Mouse (Mus musculus) heart, adult 2 months (tissue): ENCODE results near the gene Lpgat1. TPM values are rescaled to one million over a fixed set of nuclear protein-coding genes. Genes with fewer than 3 reads are reported as not detected.

Source experiments
- DNase-seq, 2 experiments: peaks; one replicate each; pipeline ENCODE4 v3.0.0; 2021
- H3K27ac ChIP-seq: fragments of 200-600 bp; 2 replicates; pipeline ENCODE4 v1.8.1; 2022
- H3K27me3 ChIP-seq: fragments of 200-500 bp; 2 replicates; pipeline ENCODE4 v1.6.1; 2012; ENCODE audit warnings: mild to moderate bottlenecking, low read length, inconsistent platforms, mixed read lengths; ENCODE audit not compliant: control insufficient read depth, insufficient read depth
- H3K36me3 ChIP-seq: fragments of 200-500 bp; 2 replicates; pipeline ENCODE4 v1.6.1; 2012; ENCODE audit warnings: low read length, inconsistent platforms; ENCODE audit not compliant: control insufficient read depth, insufficient read depth
- H3K4me1 ChIP-seq: fragments of 200-500 bp; 2 replicates; pipeline ENCODE4 v1.6.1; 2011; ENCODE audit warnings: low read length; ENCODE audit not compliant: control insufficient read depth, insufficient read depth
- H3K4me3 ChIP-seq: fragments of 200-600 bp; 2 replicates; pipeline ENCODE4 v1.8.1; 2022
- H3K79me2 ChIP-seq: fragments of 200-500 bp; replicated peaks from 2 replicates; pipeline ENCODE4 v1.6.1; 2012; ENCODE audit warnings: mild to moderate bottlenecking, inconsistent platforms, low read length, moderate library complexity, mixed read lengths; ENCODE audit not compliant: control insufficient read depth, insufficient read depth
- H3K9ac ChIP-seq: fragments of 200-500 bp; 2 replicates; pipeline ENCODE4 v1.6.1; 2012; ENCODE audit warnings: low read depth, mild to moderate bottlenecking, control low read depth, inconsistent platforms, low read length, mixed read lengths
- CTCF ChIP-seq: fragments of 200-600 bp; IDR thresholded peaks from 2 replicates; pipeline ENCODE4 v1.8.1; 2022; ENCODE audit warnings: antibody characterized with exemption, mild to moderate bottlenecking, moderate library complexity
- EP300 ChIP-seq: fragments of 200-500 bp; IDR thresholded peaks from 2 replicates; pipeline ENCODE4 v1.6.1; 2011; ENCODE audit warnings: low read depth, low read length, control low read depth; ENCODE audit not compliant: insufficient read depth
- POLR2A ChIP-seq: fragments of 200-500 bp; IDR thresholded peaks from 2 replicates; pipeline ENCODE4 v1.6.1; 2011; ENCODE audit warnings: mild to moderate bottlenecking, low read depth, low read length, control low read depth; ENCODE audit not compliant: insufficient read depth
- WGBS: fragments of 180-500 bp; shearing (Covaris S2); methylation state at CpG from one replicate; pipeline ENCODE4 v1.1.7; 2018; 5-methylcytosine and 5-hydroxymethylcytosine counted together
- intact Hi-C: fragments of 180-260 bp; cut with DNase I; formaldehyde crosslinking; loops from one replicate; pipeline ENCODE4 v1.15.1; 2025
- polyA plus RNA-seq: library from polyadenylated mRNA; depleted of rRNA; stranded (reverse); fragments of >200 nt; gene quantifications from 2 replicates; pipeline ENCODE4 v1.2.3, GENCODE M21; 2012
- total RNA-seq, 2 experiments: library from RNA; stranded (reverse); gene quantifications; 2 replicates each; pipeline ENCODE4 v1.2.3; 2021

Gene Lpgat1
- total and polyA plus RNA-seq, 3 experiments = 16.8 to 119 (median 99.1) TPM

DNA sequence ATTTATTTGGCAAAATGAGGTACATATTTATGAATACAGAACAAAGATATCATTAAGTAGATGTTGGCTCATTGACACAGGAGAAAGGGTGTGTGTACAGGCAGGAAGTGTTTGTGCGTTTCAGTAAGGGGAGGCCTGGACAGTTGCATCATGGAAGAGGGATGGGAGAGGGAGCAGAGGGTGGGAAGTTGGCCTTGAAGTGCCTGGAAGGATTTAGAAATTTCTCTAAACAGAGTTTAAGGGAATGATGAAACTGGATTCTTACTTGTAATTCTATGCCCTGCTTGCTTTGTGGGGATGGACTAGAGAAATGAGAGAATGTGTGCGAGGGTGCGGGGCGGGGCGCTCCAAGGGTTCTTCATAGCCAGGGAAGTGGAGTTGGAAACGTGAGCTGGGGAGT, 20.2 kb downstream of the Lpgat1 start:
- H3K4me3 ChIP-seq = no peak overlapping the region
- no peaks in the 10 kb centered on the region for H3K27me3 ChIP-seq
- intact Hi-C loops = no loop called here
- peaks cover 6% of the 10 kb centered on the region; the same call in 1 of the 2 replicates for H3K36me3 ChIP-seq
- H3K9ac ChIP-seq = no peak overlapping the region
- 77% methylated on average over 6 of the region's 6 CpGs for WGBS
- no peaks in the 10 kb centered on the region for H3K79me2 ChIP-seq
- H3K27ac ChIP-seq = no peak overlapping the region
- peaks cover 3% of the 10 kb centered on the region for H3K4me1 ChIP-seq
- TF ChIP-seq EP300 (no peak), CTCF (no peak), POLR2A (no peak)
- DNase-seq = no peak

DNA sequence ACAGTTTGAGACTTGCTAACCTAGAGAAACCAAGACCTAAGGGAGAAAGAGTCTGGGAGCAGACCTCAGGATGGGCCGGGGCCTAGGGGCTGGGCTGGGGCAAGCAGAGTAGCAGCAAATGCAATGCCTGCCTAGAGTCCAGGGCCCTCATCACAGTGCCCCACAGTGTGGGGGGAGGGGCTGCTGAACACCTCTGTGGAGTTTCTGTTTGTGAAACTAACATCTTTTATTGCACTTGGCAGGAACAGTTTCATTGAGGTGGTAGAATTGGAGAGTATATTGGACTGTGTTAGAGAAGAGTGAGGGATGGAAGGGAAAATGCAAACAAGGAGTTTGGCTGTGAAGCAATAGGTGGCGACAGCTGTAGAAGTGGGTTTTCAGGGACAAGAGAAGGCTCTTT, 21.1 kb downstream of the Lpgat1 start:
- Histone ChIP-seq H3K36me3 (peaks cover 6% of the 10 kb centered on the region; the same call in 1 of the 2 replicates), H3K27me3 (no peaks in the 10 kb centered on the region), H3K79me2 (no peaks in the 10 kb centered on the region), H3K9ac (no peak overlapping the region), H3K27ac (no peak overlapping the region), H3K4me1 (peaks cover 3% of the 10 kb centered on the region), H3K4me3 (no peak overlapping the region)
- TF ChIP-seq POLR2A (no peak), EP300 (no peak), CTCF (no peak)
- WGBS = 84% methylated on average over 2 of the region's 2 CpGs
- DNase-seq = no peak
- intact Hi-C loops = no loop called here

DNA sequence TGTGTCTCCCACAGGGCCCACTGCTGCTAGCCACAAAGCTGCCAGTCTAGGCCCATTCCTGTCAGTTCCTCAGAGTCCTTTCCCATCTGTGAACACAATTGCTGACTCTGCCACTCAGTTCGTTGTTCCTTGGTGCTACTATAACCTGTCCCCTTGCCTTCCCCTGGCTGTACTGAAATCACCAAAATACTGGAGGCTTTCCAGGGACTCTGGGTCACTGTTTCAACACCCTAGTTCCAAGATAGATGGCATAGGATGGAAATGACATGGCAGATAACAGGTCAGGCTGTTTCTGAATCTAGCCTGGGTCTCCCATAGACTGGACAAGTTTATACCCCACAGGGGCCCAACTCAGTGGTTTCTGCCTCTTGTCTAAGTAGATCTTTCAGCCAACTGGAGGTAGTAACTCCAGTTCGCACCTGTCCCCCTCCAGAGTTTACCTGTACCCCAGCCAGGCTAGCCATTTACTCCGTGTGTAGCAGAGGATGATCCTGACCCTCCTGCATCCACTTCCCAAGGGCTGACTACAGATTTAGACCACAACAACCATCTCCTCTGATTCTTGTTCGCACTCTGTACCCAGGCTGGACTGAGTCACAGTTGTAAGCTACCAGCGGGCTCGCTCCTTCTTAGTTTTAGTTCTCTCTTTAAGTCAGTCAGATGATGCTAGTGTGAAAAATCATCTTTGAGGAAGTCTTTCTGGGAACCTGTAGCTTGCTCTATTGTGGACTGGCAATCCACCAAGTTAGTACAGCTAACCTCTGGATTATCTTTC, 23.1 kb downstream of the Lpgat1 start:
- no peak overlapping the region for H3K9ac ChIP-seq
- H3K27me3 ChIP-seq = no peaks in the 10 kb centered on the region
- no peak for TF ChIP-seq POLR2A
- no peak for TF ChIP-seq EP300
- TF ChIP-seq CTCF = no peak
- H3K4me1 ChIP-seq = peaks cover 3% of the 10 kb centered on the region
- WGBS = 82% methylated on average over 6 of the region's 6 CpGs
- no peak overlapping the region for H3K27ac ChIP-seq
- DNase-seq = no peak
- no peaks in the 10 kb centered on the region for H3K79me2 ChIP-seq
- intact Hi-C loops = no loop called here
- no peak overlapping the region for H3K4me3 ChIP-seq
- no peaks in the 10 kb centered on the region for H3K36me3 ChIP-seq

DNA sequence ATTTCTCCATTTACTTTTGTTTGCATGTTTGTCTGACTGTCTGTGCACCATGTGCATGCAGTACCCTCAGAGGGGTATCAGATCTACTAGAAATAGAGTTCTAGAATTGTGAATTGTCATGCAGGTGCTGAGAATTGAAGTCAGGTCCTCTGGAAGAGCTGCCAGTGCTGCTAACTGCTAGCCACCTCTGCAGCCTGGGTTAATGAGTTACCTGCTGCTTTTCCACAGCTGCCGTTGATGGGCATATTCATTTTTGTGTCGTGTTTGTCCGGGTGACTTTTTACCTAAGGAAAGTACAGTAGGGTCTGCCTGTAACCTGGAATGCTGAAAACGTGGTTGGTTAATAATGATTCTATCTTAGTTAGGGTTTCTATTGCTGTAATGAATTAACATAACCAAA, 24.0 kb downstream of the Lpgat1 start:
- H3K27me3 ChIP-seq = no peaks in the 10 kb centered on the region
- intact Hi-C loops = no loop called here
- no peak overlapping the region for H3K9ac ChIP-seq
- no peak for DNase-seq
- H3K27ac ChIP-seq = no peak overlapping the region
- H3K4me3 ChIP-seq = no peak overlapping the region
- WGBS = 92% methylated on average over 4 of the region's 4 CpGs
- no peaks in the 10 kb centered on the region for H3K79me2 ChIP-seq
- H3K4me1 ChIP-seq = peaks cover 3% of the 10 kb centered on the region
- H3K36me3 ChIP-seq = no peaks in the 10 kb centered on the region
- TF ChIP-seq EP300 = no peak
- TF ChIP-seq POLR2A = no peak
- TF ChIP-seq CTCF = no peak

DNA sequence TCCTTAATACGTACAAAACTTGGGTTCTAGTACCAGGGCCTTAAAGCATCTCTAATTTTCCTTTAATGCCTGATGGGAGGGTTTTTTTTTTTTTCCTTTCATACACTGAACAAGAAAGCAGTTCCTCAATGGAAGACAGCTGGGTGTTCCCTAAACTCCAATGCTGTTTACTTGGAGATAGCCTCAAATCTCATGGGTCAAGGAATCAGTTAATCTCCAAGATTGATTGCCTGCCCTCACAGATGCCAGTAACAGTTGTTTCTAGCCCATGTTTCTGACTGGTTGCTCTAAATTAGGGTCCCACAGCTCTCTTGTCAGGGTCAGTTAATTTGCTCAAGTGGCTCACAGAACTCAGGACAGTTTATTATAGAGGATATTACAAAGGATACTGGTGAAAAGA, 30.8 kb downstream of the Lpgat1 start:
- no peaks in the 10 kb centered on the region for H3K79me2 ChIP-seq
- H3K9ac ChIP-seq = no peak overlapping the region
- no peak for DNase-seq
- H3K36me3 ChIP-seq = no peaks in the 10 kb centered on the region; the same call in 1 of the 2 replicates
- TF ChIP-seq CTCF = no peak
- no peak for TF ChIP-seq EP300
- no peak for TF ChIP-seq POLR2A
- H3K4me1 ChIP-seq = no peaks in the 10 kb centered on the region; the same call in 1 of the 2 replicates
- no peak overlapping the region for H3K27ac ChIP-seq
- intact Hi-C loops = loop anchor here (2.0 kb wide), 1 partner anchor 18 kb away; no protein-coding TSS in a partner anchor
- H3K27me3 ChIP-seq = no peaks in the 10 kb centered on the region
- 90% methylated on average over 1 of the region's 1 CpGs for WGBS
- no peak overlapping the region for H3K4me3 ChIP-seq

DNA sequence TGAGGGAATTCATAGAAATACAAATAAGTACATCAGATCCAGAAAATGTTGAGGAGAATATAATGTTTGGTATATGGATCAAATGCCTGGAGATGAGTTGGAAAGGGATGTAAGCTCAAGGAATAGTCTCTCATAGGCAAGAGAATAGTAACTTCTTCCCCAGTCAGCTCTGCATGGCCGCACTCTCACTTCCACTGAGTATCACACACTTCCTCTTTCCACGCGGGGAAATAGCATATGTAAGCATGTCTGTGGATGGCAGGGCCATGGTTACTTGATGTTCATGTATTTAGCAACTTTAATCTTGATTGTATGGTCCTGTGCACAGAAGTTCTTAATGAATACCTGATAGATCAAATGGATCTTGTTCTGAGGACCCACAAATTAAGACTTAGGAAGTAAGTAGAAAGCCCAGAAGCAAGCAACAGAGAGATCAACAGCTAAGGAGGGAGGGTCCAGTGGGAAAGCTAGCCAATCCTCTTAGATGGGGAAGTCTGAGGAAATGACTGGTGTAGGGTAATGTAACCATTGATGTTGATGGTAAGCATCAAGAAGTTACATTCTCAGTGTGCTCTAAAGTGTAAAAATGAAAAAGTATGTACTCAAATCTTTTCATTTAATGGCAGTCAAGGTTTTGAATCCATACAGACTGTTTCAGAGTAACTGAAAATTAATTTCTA, 39.0 kb downstream of the Lpgat1 start:
- Histone ChIP-seq H3K79me2 (no peaks in the 10 kb centered on the region), H3K36me3 (no peaks in the 10 kb centered on the region), H3K9ac (no peak overlapping the region), H3K4me1 (no peaks in the 10 kb centered on the region; the same call in 1 of the 2 replicates), H3K4me3 (no peak overlapping the region), H3K27me3 (no peaks in the 10 kb centered on the region), H3K27ac (no peak overlapping the region)
- intact Hi-C loops = loop anchor here (5.0 kb wide), 1 partner anchor 34 kb away; no protein-coding TSS in a partner anchor
- WGBS = 87% methylated on average over 3 of the region's 3 CpGs
- TF ChIP-seq CTCF = no peak
- no peak for TF ChIP-seq EP300
- no peak for TF ChIP-seq POLR2A
- DNase-seq = peak in 1 of 2 experiments; percentile 43
